Mouse (Mus musculus): ENCODE measurements around the gene Sec24a. TPM values are rescaled to one million over a fixed set of nuclear protein-coding genes. Genes with fewer than 3 reads are reported as not detected.
A peak's percentile ranks its signal among the peaks of the same experiment; 100 is the strongest.

Sec24a gene
- 11.7 and 15.7 TPM in 2 replicates for polyA plus RNA-seq (2015; fragmentation: Nextera tagmentation; extraction: Ambion mirVana)

DNA sequence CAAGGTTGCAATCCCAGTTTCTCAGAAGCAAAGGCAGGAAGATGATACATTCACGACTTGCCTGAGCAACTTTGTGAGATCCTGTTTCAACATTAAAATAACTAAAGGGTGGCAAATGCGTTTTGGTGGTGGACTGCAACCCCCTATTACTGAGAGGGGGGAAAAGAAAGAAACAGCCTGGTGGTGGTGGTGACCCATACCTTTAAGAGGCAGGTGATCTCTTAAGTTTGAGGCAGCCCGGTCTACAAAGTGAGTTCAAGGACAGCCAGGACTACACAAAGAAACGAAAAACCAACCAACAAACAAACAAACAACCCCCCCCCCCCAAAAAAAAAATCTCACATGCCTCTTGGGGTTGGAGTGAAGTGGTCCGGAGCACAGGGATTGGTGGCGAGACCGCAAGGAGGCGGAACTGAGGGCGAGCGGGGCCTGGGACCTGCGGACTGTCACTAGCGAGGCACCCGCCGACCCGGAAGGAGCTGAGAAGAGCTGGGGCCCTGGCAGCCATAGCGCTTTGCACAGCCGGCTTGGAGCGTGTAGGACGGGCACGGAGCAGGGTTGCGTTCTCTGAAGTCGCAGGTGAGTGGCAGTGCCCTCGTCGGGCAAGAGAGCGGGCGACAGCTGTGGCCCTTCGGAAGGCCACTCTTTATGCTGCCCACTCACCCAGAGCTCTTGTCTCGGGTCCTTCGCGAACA is at the start of gene Sec24a, which contains the start of gene Sar1b:
TSS of gene Sec24a (minus strand) at position 422 of the 695 bp plus-strand sequence.
TSS of gene Sar1b (plus strand) at position 475 of the 695 bp plus-strand sequence.
- Histone ChIP-seq H3K9ac (replicated peaks; ENCODE audit: low read length) (peak within 1 kb of the TSS; percentile 92), H3K4me3 (ENCODE audit: low read length) (peak within 1 kb of the TSS; percentile 100), H3K27ac (ENCODE audit: low read length) (no peak within 1 kb of the TSS), H3K4me1 (ENCODE audit: insufficient read depth, low read length) (peaks cover 15% of the 10 kb centered on the region), H3K36me3 (ENCODE audit: insufficient read depth, low read length) (no peaks in the 10 kb centered on the region), H3K27me3 (ENCODE audit: insufficient read depth, low read length) (0 out of 2 replicates have a peak, but pooled peaks cover 3% of the 10 kb centered on the region), H3K4me2 (replicated peaks; ENCODE audit: low read depth, low read length) (peak within 1 kb of the TSS; percentile 87), H3K9me3 (ENCODE audit: low read length) (no peaks in the 10 kb centered on the region)
- 1% methylated on average over 30 of the region's 30 CpGs for WGBS
- ATAC-seq (ENCODE audit: low FRiP score, low TSS enrichment), result peak; percentile 97

- 94% methylated on average over 8 of the region's 8 CpGs for WGBS
- no peaks in the 10 kb centered on the region for H3K36me3 ChIP-seq (ENCODE audit: insufficient read depth, low read length)
- H3K4me2 ChIP-seq (replicated peaks; ENCODE audit: low read depth, low read length), result no peak overlapping the region
- ATAC-seq (ENCODE audit: low FRiP score, low TSS enrichment), result no peak
- no peaks in the 10 kb centered on the region for H3K9me3 ChIP-seq (ENCODE audit: low read length)
- no peak overlapping the region for H3K9ac ChIP-seq (replicated peaks; ENCODE audit: low read length)
- no peak overlapping the region for H3K4me3 ChIP-seq (ENCODE audit: low read length)
- no peaks in the 10 kb centered on the region for H3K27me3 ChIP-seq (ENCODE audit: insufficient read depth, low read length)
- no peaks in the 10 kb centered on the region for H3K4me1 ChIP-seq (ENCODE audit: insufficient read depth, low read length)
- H3K27ac ChIP-seq (ENCODE audit: low read length), result no peak overlapping the region
Observed at GRCm38 (mm10) chr11:51812022-51812546, 48.6 kb upstream of the Sec24a start.

DNA sequence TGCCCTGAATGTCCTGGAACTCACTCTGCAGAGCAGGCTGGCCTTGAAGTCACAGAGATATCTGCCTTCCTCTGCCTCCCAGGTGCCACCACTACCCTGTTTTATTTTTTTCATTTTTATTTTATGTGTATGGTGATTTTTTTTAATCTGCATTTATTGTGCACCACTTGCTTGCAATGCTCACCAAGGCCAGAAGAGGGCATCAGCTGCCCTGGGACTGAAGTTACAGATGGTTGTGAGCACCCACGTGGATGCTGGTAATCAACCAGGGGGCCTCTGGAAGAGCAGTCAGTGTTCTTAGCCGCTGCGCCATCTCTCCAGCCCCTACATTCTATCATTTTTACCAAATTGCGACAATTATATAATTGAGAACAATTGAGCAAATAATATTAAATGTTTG is 47.8 kb upstream of the Sec24a start:
- Histone ChIP-seq H3K36me3 (ENCODE audit: insufficient read depth, low read length) (no peaks in the 10 kb centered on the region), H3K27me3 (ENCODE audit: insufficient read depth, low read length) (no peaks in the 10 kb centered on the region), H3K4me2 (replicated peaks; ENCODE audit: low read depth, low read length) (no peak overlapping the region), H3K4me1 (ENCODE audit: insufficient read depth, low read length) (no peaks in the 10 kb centered on the region), H3K9ac (replicated peaks; ENCODE audit: low read length) (no peak overlapping the region), H3K4me3 (ENCODE audit: low read length) (no peak overlapping the region), H3K9me3 (ENCODE audit: low read length) (no peaks in the 10 kb centered on the region), H3K27ac (ENCODE audit: low read length) (no peak overlapping the region)
- ATAC-seq (ENCODE audit: low FRiP score, low TSS enrichment), result no peak
- WGBS, result 86% methylated on average over 4 of the region's 4 CpGs

DNA sequence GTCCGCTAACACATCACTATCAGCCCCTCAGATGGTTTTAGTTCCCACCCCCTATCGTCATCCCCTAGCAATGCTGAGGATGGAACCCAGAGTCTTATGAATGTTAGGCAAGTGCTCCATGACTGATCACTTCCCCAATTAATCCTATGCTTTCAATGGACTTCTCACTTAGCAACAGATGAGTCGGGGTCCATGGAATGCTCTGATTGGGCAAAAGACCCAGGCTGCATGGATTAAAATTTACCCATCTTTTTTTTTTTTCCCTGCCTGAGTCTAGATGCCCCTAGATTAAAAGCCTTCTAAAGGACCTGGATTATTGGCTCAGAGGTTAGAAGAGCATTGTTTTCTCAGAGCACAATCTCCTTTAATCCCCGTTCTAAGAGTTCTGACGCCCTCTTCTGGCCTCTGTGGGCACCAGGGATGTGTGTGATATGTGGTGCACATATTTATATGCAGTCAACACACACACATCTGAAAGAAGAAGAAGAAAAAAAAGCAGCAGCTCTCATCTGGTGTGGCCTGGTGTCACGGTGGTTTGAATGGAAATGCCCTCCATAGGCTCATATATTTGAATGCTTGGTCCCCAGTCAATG is 46.3 kb upstream of the Sec24a start:
- Histone ChIP-seq H3K36me3 (ENCODE audit: insufficient read depth, low read length) (no peaks in the 10 kb centered on the region), H3K27me3 (ENCODE audit: insufficient read depth, low read length) (no peaks in the 10 kb centered on the region), H3K4me1 (ENCODE audit: insufficient read depth, low read length) (peaks cover 5% of the 10 kb centered on the region), H3K9me3 (ENCODE audit: low read length) (no peaks in the 10 kb centered on the region), H3K4me2 (replicated peaks; ENCODE audit: low read depth, low read length) (no peak overlapping the region), H3K9ac (replicated peaks; ENCODE audit: low read length) (no peak overlapping the region), H3K4me3 (ENCODE audit: low read length) (no peak overlapping the region), H3K27ac (ENCODE audit: low read length) (no peak overlapping the region)
- no peak for ATAC-seq (ENCODE audit: low FRiP score, low TSS enrichment)
- 63% methylated on average over 6 of the region's 6 CpGs for WGBS

DNA sequence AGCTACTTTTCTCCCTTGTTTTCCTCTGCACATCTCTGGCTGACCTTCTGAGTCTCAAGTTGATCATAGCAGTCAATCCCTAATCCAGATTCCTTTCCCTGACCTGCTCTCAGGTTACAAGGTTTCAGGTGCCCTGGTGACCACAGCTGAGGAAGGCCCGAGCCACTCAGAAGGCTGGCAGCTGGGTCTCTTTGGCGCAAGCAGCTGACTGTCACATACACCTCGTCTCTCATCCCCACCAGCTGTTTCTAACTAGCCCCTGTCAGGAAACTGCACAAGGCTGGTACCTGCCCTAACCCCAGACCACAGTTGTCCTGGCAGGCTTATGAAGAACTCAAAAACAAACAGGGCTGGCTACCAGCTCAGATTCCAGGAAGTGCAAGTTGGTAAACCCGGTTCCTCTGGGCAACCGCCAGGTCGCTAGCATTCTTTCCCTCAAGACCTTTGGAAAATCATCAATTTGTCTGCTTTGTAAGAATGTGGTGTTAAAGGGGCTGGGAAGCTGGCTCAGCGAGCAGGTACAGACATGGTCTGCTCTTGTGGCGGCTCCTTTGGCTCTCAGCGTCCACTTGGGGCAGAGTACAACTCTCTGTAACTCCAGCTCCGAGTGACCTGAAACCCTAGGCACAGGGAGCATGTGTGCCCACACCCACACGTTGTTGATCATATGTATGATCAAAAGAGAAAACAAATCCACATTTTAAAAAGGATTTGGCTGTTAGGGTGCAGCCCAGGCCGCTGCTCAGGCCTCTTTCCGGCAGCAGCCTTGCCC is 43.9 kb upstream of the Sec24a start:
- Histone ChIP-seq H3K9me3 (ENCODE audit: low read length) (no peaks in the 10 kb centered on the region), H3K4me3 (ENCODE audit: low read length) (no peak overlapping the region), H3K9ac (replicated peaks; ENCODE audit: low read length) (no peak overlapping the region), H3K4me1 (ENCODE audit: insufficient read depth, low read length) (peaks cover 5% of the 10 kb centered on the region), H3K27ac (ENCODE audit: low read length) (peak overlapping the region; percentile 56), H3K4me2 (replicated peaks; ENCODE audit: low read depth, low read length) (no peak overlapping the region), H3K27me3 (ENCODE audit: insufficient read depth, low read length) (no peaks in the 10 kb centered on the region), H3K36me3 (ENCODE audit: insufficient read depth, low read length) (no peaks in the 10 kb centered on the region)
- ATAC-seq (ENCODE audit: low FRiP score, low TSS enrichment), result no peak
- 34% methylated on average over 13 of the region's 13 CpGs for WGBS

- peak overlapping the region; percentile 82 for H3K27ac ChIP-seq (ENCODE audit: low read length)
Observed at GRCm38 (mm10) chr11:51805221-51805981, 42.0 kb upstream of the Sec24a start.

GRCm38 (mm10) chr11:51800634-51801325 is 37.3 kb upstream of the Sec24a start:
- Histone ChIP-seq H3K4me1 (ENCODE audit: insufficient read depth, low read length) (peaks cover 4% of the 10 kb centered on the region), H3K9ac (replicated peaks; ENCODE audit: low read length) (no peak overlapping the region), H3K4me2 (replicated peaks; ENCODE audit: low read depth, low read length) (no peak overlapping the region), H3K36me3 (ENCODE audit: insufficient read depth, low read length) (no peaks in the 10 kb centered on the region), H3K9me3 (ENCODE audit: low read length) (no peaks in the 10 kb centered on the region), H3K27ac (ENCODE audit: low read length) (no peak overlapping the region), H3K27me3 (ENCODE audit: insufficient read depth, low read length) (no peaks in the 10 kb centered on the region), H3K4me3 (ENCODE audit: low read length) (no peak overlapping the region)
- WGBS, result 28% methylated on average over 7 of the region's 8 CpGs
- ATAC-seq (ENCODE audit: low FRiP score, low TSS enrichment), result no peak

More at GRCm38 (mm10) chr11:51805221-51805981, 42.0 kb upstream of the Sec24a start:
- peaks cover 5% of the 10 kb centered on the region for H3K4me1 ChIP-seq (ENCODE audit: insufficient read depth, low read length)
- ATAC-seq (ENCODE audit: low FRiP score, low TSS enrichment), result peak; percentile 82
- H3K9ac ChIP-seq (replicated peaks; ENCODE audit: low read length), result peak overlapping the region; percentile 71
- H3K4me2 ChIP-seq (replicated peaks; ENCODE audit: low read depth, low read length), result peak overlapping the region; percentile 84
- H3K9me3 ChIP-seq (ENCODE audit: low read length), result no peaks in the 10 kb centered on the region
- no peaks in the 10 kb centered on the region for H3K27me3 ChIP-seq (ENCODE audit: insufficient read depth, low read length)
- WGBS, result 16% methylated on average over 17 of the region's 17 CpGs
- no peaks in the 10 kb centered on the region for H3K36me3 ChIP-seq (ENCODE audit: insufficient read depth, low read length)
- peak overlapping the region; percentile 60 for H3K4me3 ChIP-seq (ENCODE audit: low read length)

DNA sequence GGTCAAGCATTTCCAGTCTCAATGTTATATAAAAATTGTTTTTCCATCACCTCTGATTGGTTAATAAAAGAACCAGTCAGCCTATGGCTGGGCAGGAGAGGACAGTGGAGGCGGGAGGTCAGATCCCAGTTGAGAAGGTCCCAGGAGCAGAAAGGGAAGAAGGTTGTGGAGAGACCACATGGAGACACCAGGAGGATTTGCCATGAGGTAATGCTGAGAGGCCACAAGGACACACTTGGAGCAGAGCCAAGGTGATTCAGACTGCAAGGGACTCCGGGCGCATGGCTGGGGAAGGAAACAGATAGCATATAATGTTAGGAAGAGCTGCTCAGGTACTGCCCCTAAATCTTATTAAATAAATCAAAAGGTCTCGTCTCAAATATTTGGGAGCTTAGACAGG is 32.8 kb upstream of the Sec24a start:
- Histone ChIP-seq H3K4me1 (ENCODE audit: insufficient read depth, low read length) (no peaks in the 10 kb centered on the region), H3K36me3 (ENCODE audit: insufficient read depth, low read length) (peaks cover 8% of the 10 kb centered on the region; the same call in 1 of the 2 replicates), H3K9me3 (ENCODE audit: low read length) (no peaks in the 10 kb centered on the region), H3K27ac (ENCODE audit: low read length) (no peak overlapping the region), H3K4me3 (ENCODE audit: low read length) (no peak overlapping the region), H3K4me2 (replicated peaks; ENCODE audit: low read depth, low read length) (no peak overlapping the region), H3K27me3 (ENCODE audit: insufficient read depth, low read length) (no peaks in the 10 kb centered on the region), H3K9ac (replicated peaks; ENCODE audit: low read length) (no peak overlapping the region)
- ATAC-seq (ENCODE audit: low FRiP score, low TSS enrichment), result no peak
- 70% methylated on average over 4 of the region's 4 CpGs for WGBS

DNA sequence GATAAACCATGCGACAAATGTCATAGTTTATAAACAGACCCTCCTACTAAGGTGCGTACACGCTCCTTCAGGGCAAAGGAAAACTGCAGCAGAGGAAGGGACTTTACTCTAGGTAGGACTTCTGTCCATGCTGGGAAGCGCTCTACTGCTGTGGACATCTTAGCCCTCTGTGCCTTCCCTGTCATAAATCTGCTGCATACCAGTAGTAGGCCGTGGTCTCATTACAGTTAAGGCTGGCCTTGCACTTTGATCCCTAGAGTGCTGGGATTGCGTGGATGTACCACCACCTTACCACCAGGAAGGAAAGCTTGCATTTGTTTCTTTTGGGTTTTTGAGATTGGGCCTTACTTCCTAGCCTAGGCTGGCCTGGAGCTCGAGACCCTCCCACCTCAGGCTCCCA is 27.2 kb upstream of the Sec24a start:
- Histone ChIP-seq H3K4me3 (ENCODE audit: low read length) (no peak overlapping the region), H3K9ac (replicated peaks; ENCODE audit: low read length) (no peak overlapping the region), H3K4me1 (ENCODE audit: insufficient read depth, low read length) (no peaks in the 10 kb centered on the region), H3K27ac (ENCODE audit: low read length) (no peak overlapping the region), H3K27me3 (ENCODE audit: insufficient read depth, low read length) (no peaks in the 10 kb centered on the region), H3K4me2 (replicated peaks; ENCODE audit: low read depth, low read length) (no peak overlapping the region), H3K9me3 (ENCODE audit: low read length) (no peaks in the 10 kb centered on the region), H3K36me3 (ENCODE audit: insufficient read depth, low read length) (peaks cover 32% of the 10 kb centered on the region)
- WGBS, result 90% methylated on average over 7 of the region's 7 CpGs
- no peak for ATAC-seq (ENCODE audit: low FRiP score, low TSS enrichment)

Measured in kidney, embryonic 16.5 days (tissue).